Mouse (Mus musculus) embryo, embryonic 10.5 days (tissue): ENCODE measurements at regions not wholly inside any gene's neighbourhood (a gene's known extent, or its start where the extent isn't known, plus 50 kb on each side); places are given as distances from the start of the nearest gene placed in this dataset.

Source experiments
- DNase-seq: peaks from one replicate; pipeline ENCODE4 v3.0.0-alpha.2; 2015; ENCODE audit warnings: low spot score

- no peak for DNase-seq
Measured at GRCm38 (mm10) chr6:100045109-100045508, 242.2 kb downstream of the Rybp start.

- DNase-seq = no peak
Measured at GRCm38 (mm10) chr6:100041161-100041560, 246.1 kb downstream of the Rybp start.

- DNase-seq = no peak
Measured at GRCm38 (mm10) chr6:100040459-100040984, 246.8 kb downstream of the Rybp start.

GRCm38 (mm10) chr6:100032701-100033100 is 254.6 kb downstream of the Rybp start:
- DNase-seq = no peak

GRCm38 (mm10) chr6:100030522-100030921 is 256.8 kb downstream of the Rybp start:
- peak; percentile 57 for DNase-seq

- DNase-seq = no peak
Measured at GRCm38 (mm10) chr6:100030010-100030409, 257.3 kb downstream of the Rybp start.

- no peak for DNase-seq
Measured at GRCm38 (mm10) chr6:100027524-100027923, 259.8 kb downstream of the Rybp start.

GRCm38 (mm10) chr6:100025531-100025951 is 261.7 kb downstream of the Rybp start:
- DNase-seq = no peak

GRCm38 (mm10) chr6:100023434-100024095 is 263.7 kb downstream of the Rybp start:
- DNase-seq = no peak

GRCm38 (mm10) chr6:100019016-100019415 is 268.3 kb downstream of the Rybp start:
- DNase-seq = no peak

- DNase-seq = peak; percentile 71
Measured at GRCm38 (mm10) chr6:100013949-100014348, 273.3 kb downstream of the Rybp start.

GRCm38 (mm10) chr6:100011520-100012062 is 275.7 kb downstream of the Rybp start:
- DNase-seq = peak; percentile 61

GRCm38 (mm10) chr6:100010954-100011481 is 276.3 kb downstream of the Rybp start:
- no peak for DNase-seq

GRCm38 (mm10) chr6:99999711-100000365 is 273.6 kb upstream of the Prok2 start:
- DNase-seq = peak; percentile 78

GRCm38 (mm10) chr6:99995970-99996956 is 270.1 kb upstream of the Prok2 start:
- no peak for DNase-seq

GRCm38 (mm10) chr6:99994026-99994425 is 267.8 kb upstream of the Prok2 start:
- no peak for DNase-seq

GRCm38 (mm10) chr6:99991079-99991478 is 264.9 kb upstream of the Prok2 start:
- DNase-seq = no peak

GRCm38 (mm10) chr6:99990604-99991003 is 264.4 kb upstream of the Prok2 start:
- no peak for DNase-seq

GRCm38 (mm10) chr6:99986449-99986848 is 260.3 kb upstream of the Prok2 start:
- DNase-seq = no peak

- DNase-seq = no peak
Measured at GRCm38 (mm10) chr6:99985322-99985721, 259.1 kb upstream of the Prok2 start.

GRCm38 (mm10) chr6:99984856-99985224 is 258.6 kb upstream of the Prok2 start:
- no peak for DNase-seq
